Mouse (Mus musculus): ENCODE measurements around the gene Ralgps1. TPM values are rescaled to one million over a fixed set of nuclear protein-coding genes. Genes with fewer than 3 reads are reported as not detected.

The Ralgps1 gene
- total and polyA plus RNA-seq, 3 experiments, result 0.62 to 2.1 (median 1.5) TPM

- H3K4me3 ChIP-seq (replicated peaks in 1 of 3; ENCODE audit: low read depth in 2 of 3, low read length in 2 of 3, poor library complexity in 1 of 3), result no peak overlapping the region
- no peak overlapping the region for H3K9ac ChIP-seq (ENCODE audit: insufficient read depth, low read depth)
- H3K4me2 ChIP-seq (ENCODE audit: insufficient read depth, low read depth, poor library complexity, severe bottlenecking), result peak overlapping the region; percentile 31
- peaks cover 0 to 1% of the 10 kb centered on the region in 2 experiments for H3K36me3 ChIP-seq (replicated peaks in 1 of 2; ENCODE audit: control insufficient read depth in 1 of 2, insufficient read depth in 1 of 2, low read length in 1 of 2)
- no peak overlapping the region for H3K27ac ChIP-seq (ENCODE audit: insufficient read depth, low read depth)
- no peaks in the 10 kb centered on the region for H3K9me3 ChIP-seq (replicated peaks; ENCODE audit: low read length)
- dilution Hi-C loops (cut with MboI; ENCODE audit: extremely low pct_ligation_motif_present, extremely low pct_unique_long_range_greater_than_20kb, low sequenced_read_pairs) (no loop called here), in situ Hi-C loops (cut with MboI; ENCODE audit: low pct_ligation_motif_present, low pct_unique_long_range_greater_than_20kb, low sequenced_read_pairs) (no loop called here)
- peaks cover 12 to 45% of the 10 kb centered on the region in 2 experiments for H3K4me1 ChIP-seq (ENCODE audit: control insufficient read depth in 1 of 2, insufficient read depth in 2 of 2)
- H3K27me3 ChIP-seq (replicated peaks), result no peaks in the 10 kb centered on the region
- peak; percentile 63 for DNase-seq (ENCODE audit: extremely low read depth)
- no peaks in the 10 kb centered on the region for H3K79me2 ChIP-seq (replicated peaks; ENCODE audit: control insufficient read depth, extremely low read depth, insufficient read depth, poor library complexity, severe bottlenecking)
- TF ChIP-seq SIN3A (IDR thresholded peaks at IDR 0.05; ENCODE audit: low read length), result no peak
These were observed 25.3 kb downstream of the Ralgps1 start for GRCm38 (mm10) chr2:33345956-33346355.

- H3K4me2 ChIP-seq (ENCODE audit: insufficient read depth, low read depth, poor library complexity, severe bottlenecking), result peak overlapping the region; percentile 31; the same call in 1 of the 2 replicates
- H3K27me3 ChIP-seq (replicated peaks), result no peaks in the 10 kb centered on the region
- TF ChIP-seq E2F4 (IDR thresholded peaks at IDR 0.05; ENCODE audit: insufficient replicate concordance, low read depth, low read length), result no peak
- no peak for TF ChIP-seq MEF2A (IDR thresholded peaks at IDR 0.05; ENCODE audit: borderline replicate concordance, low read depth, low read length)
- no peak for TF ChIP-seq JUND (conservative IDR thresholded peaks at IDR 0.05; ENCODE audit: low read depth, low read length)
- no peak for TF ChIP-seq MXI1 (IDR thresholded peaks at IDR 0.05; ENCODE audit: low read depth, low read length)
- peak; percentile 61 for TF ChIP-seq ETS1 (conservative IDR thresholded peaks at IDR 0.05; ENCODE audit: low read depth, low read length)
- no peak for TF ChIP-seq MAZ (IDR thresholded peaks at IDR 0.05; ENCODE audit: low read depth, low read length)
- H3K36me3 ChIP-seq (replicated peaks in 1 of 2; ENCODE audit: control insufficient read depth in 1 of 2, insufficient read depth in 1 of 2, low read length in 1 of 2), result peaks cover 0 to 1% of the 10 kb centered on the region in 2 experiments
- H3K9ac ChIP-seq (ENCODE audit: insufficient read depth, low read depth), result no peak overlapping the region
- peak; percentile 35 for DNase-seq (ENCODE audit: extremely low read depth)
- no peak overlapping the region for H3K27ac ChIP-seq (ENCODE audit: insufficient read depth, low read depth)
- no peak overlapping the region for H3K4me3 ChIP-seq (replicated peaks in 1 of 3; ENCODE audit: low read depth in 2 of 3, low read length in 2 of 3, poor library complexity in 1 of 3)
- H3K9me3 ChIP-seq (replicated peaks; ENCODE audit: low read length), result no peaks in the 10 kb centered on the region
- dilution Hi-C loops (cut with MboI; ENCODE audit: extremely low pct_ligation_motif_present, extremely low pct_unique_long_range_greater_than_20kb, low sequenced_read_pairs), result no loop called here
- in situ Hi-C loops (cut with MboI; ENCODE audit: low pct_ligation_motif_present, low pct_unique_long_range_greater_than_20kb, low sequenced_read_pairs), result no loop called here
- H3K4me1 ChIP-seq (ENCODE audit: control insufficient read depth in 1 of 2, insufficient read depth in 2 of 2), result peaks cover 12 to 45% of the 10 kb centered on the region in 2 experiments
- no peaks in the 10 kb centered on the region for H3K79me2 ChIP-seq (replicated peaks; ENCODE audit: control insufficient read depth, extremely low read depth, insufficient read depth, poor library complexity, severe bottlenecking)
These were observed 25.8 kb downstream of the Ralgps1 start for GRCm38 (mm10) chr2:33345475-33345874.

- TF ChIP-seq MXI1 (IDR thresholded peaks at IDR 0.05; ENCODE audit: low read depth, low read length) (no peak), CTCF (conservative IDR thresholded peaks at IDR 0.05 in 1 of 2, IDR thresholded peaks at IDR 0.05 in 1 of 2; ENCODE audit: low read depth in 2 of 2, low read length in 2 of 2) (no peak), JUN (IDR thresholded peaks at IDR 0.05; ENCODE audit: insufficient read depth, low read depth, low read length) (no peak), SMC3 (IDR thresholded peaks at IDR 0.05; ENCODE audit: low read depth, low read length) (no peak), MEF2A (IDR thresholded peaks at IDR 0.05; ENCODE audit: borderline replicate concordance, low read depth, low read length) (no peak), MAFK (IDR thresholded peaks at IDR 0.05; ENCODE audit: insufficient replicate concordance, low read length) (no peak), SIN3A (IDR thresholded peaks at IDR 0.05; ENCODE audit: low read length) (no peak), ZC3H11A (IDR thresholded peaks at IDR 0.05; ENCODE audit: low read depth, low read length) (no peak), MAZ (IDR thresholded peaks at IDR 0.05; ENCODE audit: low read depth, low read length) (no peak), CHD2 (IDR thresholded peaks at IDR 0.05; ENCODE audit: low read length) (no peak), POLR2A (IDR thresholded peaks at IDR 0.05; ENCODE audit: low read depth, low read length) (no peak), ETS1 (conservative IDR thresholded peaks at IDR 0.05; ENCODE audit: low read depth, low read length) (no peak), USF2 (conservative IDR thresholded peaks at IDR 0.05; ENCODE audit: low read depth, low read length) (no peak), ZMIZ1 (IDR thresholded peaks at IDR 0.05; ENCODE audit: low read depth, low read length) (no peak), IRF4 (IDR thresholded peaks at IDR 0.05; ENCODE audit: low read depth, low read length) (no peak), MAX (IDR thresholded peaks at IDR 0.05; ENCODE audit: low read length) (no peak), ZKSCAN1 (IDR thresholded peaks at IDR 0.05; ENCODE audit: borderline replicate concordance, low read depth, low read length) (no peak), HCFC1 (IDR thresholded peaks at IDR 0.05; ENCODE audit: low read depth, low read length) (no peak)
These were observed 27.9 kb downstream of the Ralgps1 start for GRCm38 (mm10) chr2:33343413-33343812.

More at GRCm38 (mm10) chr2:33343413-33343812, 27.9 kb downstream of the Ralgps1 start:
- Histone ChIP-seq H3K4me2 (ENCODE audit: insufficient read depth, low read depth, poor library complexity, severe bottlenecking) (no peak overlapping the region), H3K4me1 (ENCODE audit: control insufficient read depth in 1 of 2, insufficient read depth in 2 of 2) (peaks cover 12 to 39% of the 10 kb centered on the region in 2 experiments), H3K27me3 (replicated peaks) (no peaks in the 10 kb centered on the region), H3K9ac (ENCODE audit: insufficient read depth, low read depth) (no peak overlapping the region), H3K79me2 (replicated peaks; ENCODE audit: control insufficient read depth, extremely low read depth, insufficient read depth, poor library complexity, severe bottlenecking) (no peaks in the 10 kb centered on the region), H3K27ac (ENCODE audit: insufficient read depth, low read depth) (no peak overlapping the region), H3K9me3 (replicated peaks; ENCODE audit: low read length) (no peaks in the 10 kb centered on the region), H3K36me3 (replicated peaks in 1 of 2; ENCODE audit: control insufficient read depth in 1 of 2, insufficient read depth in 1 of 2, low read length in 1 of 2) (peaks cover 0 to 6% of the 10 kb centered on the region in 2 experiments), H3K4me3 (replicated peaks in 1 of 3; ENCODE audit: low read depth in 2 of 3, low read length in 2 of 3, poor library complexity in 1 of 3) (no peak overlapping the region)
- dilution Hi-C loops (cut with MboI; ENCODE audit: extremely low pct_ligation_motif_present, extremely low pct_unique_long_range_greater_than_20kb, low sequenced_read_pairs) (no loop called here), in situ Hi-C loops (cut with MboI; ENCODE audit: low pct_ligation_motif_present, low pct_unique_long_range_greater_than_20kb, low sequenced_read_pairs) (no loop called here)
- no peak for DNase-seq (ENCODE audit: extremely low read depth)

All from CH12.LX (cell line).